Mouse (Mus musculus) erythroblast, embryonic 14.5 days (primary cell): ENCODE results near the gene Prpf3. TPM values are rescaled to one million over a fixed set of nuclear protein-coding genes. Genes with fewer than 3 reads are reported as not detected.
"Not testable (repeated sequence)": the region's sequence is repeated elsewhere in the genome, so short reads cannot be mapped to it uniquely, and the experiment has no call there.

Experiments
- H3K27me3 ChIP-seq: 2 replicates; pipeline ENCODE4 v1.6.1; 2012; ENCODE audit warnings: inconsistent platforms; ENCODE audit not compliant: control insufficient read depth
- H3K36me3 ChIP-seq: 2 replicates; pipeline ENCODE4 v1.6.1; 2012; ENCODE audit warnings: mild to moderate bottlenecking, inconsistent platforms; ENCODE audit not compliant: control insufficient read depth
- H3K4me1 ChIP-seq: 2 replicates; pipeline ENCODE4 v1.6.1; 2012; ENCODE audit warnings: inconsistent platforms; ENCODE audit not compliant: control insufficient read depth
- H3K4me3 ChIP-seq: replicated peaks from 2 replicates; pipeline ENCODE3; 2012; ENCODE audit warnings: moderate library complexity, mild to moderate bottlenecking, inconsistent platforms
- H3K9me3 ChIP-seq: 2 replicates; pipeline ENCODE4 v1.6.1; 2012; ENCODE audit warnings: low read length, inconsistent platforms, mixed read lengths; ENCODE audit not compliant: control insufficient read depth
- GATA1 ChIP-seq: IDR thresholded peaks from 2 replicates; pipeline ENCODE4 v1.6.1; 2012; ENCODE audit warnings: low read length, inconsistent platforms, mixed read lengths
- TAL1 ChIP-seq: IDR thresholded peaks from 3 replicates; pipeline ENCODE4 v1.6.1; 2012; ENCODE audit warnings: low read length, inconsistent platforms, mixed read lengths
- polyA plus RNA-seq: library from polyadenylated mRNA; stranded (reverse); fragments of >175 nt; gene quantifications from 2 replicates; pipeline ENCODE4 v1.2.3, GENCODE M21; 2012

Gene Prpf3
- polyA plus RNA-seq, 1 experiment: 1.6 TPM

GRCm38 (mm10) chr3:95894317-95895160 is 38.9 kb upstream of the Prpf3 start:
- peaks cover 40% of the 10 kb centered on the region for H3K4me1 ChIP-seq
- H3K9me3 ChIP-seq: no peaks in the 10 kb centered on the region
- TF ChIP-seq GATA1: no peak
- no peak for TF ChIP-seq TAL1
- peaks cover 20% of the 10 kb centered on the region for H3K27me3 ChIP-seq
- H3K36me3 ChIP-seq: peaks cover 13% of the 10 kb centered on the region
- H3K4me3 ChIP-seq: peak overlapping the region; percentile 72

GRCm38 (mm10) chr3:95893606-95894316 is 38.1 kb upstream of the Prpf3 start, which contains the start of gene Aph1a:
Aph1a (plus strand) TSS chr3:95893969.
- Histone ChIP-seq H3K36me3 (peaks cover 13% of the 10 kb centered on the region), H3K27me3 (peaks cover 20% of the 10 kb centered on the region), H3K4me3 (peak within 1 kb of the TSS; percentile 72), H3K4me1 (peaks cover 40% of the 10 kb centered on the region)
- not testable (repeated sequence) for H3K9me3 ChIP-seq

- H3K4me1 ChIP-seq: peaks cover 40% of the 10 kb centered on the region
- peaks cover 13% of the 10 kb centered on the region for H3K36me3 ChIP-seq
- TF ChIP-seq TAL1 (no peak), GATA1 (no peak)
- no peaks in the 10 kb centered on the region for H3K9me3 ChIP-seq
- peaks cover 20% of the 10 kb centered on the region for H3K27me3 ChIP-seq
- peak overlapping the region; percentile 66 for H3K4me3 ChIP-seq
These were observed 37.4 kb upstream of the Prpf3 start for GRCm38 (mm10) chr3:95893126-95893525.

GRCm38 (mm10) chr3:95892066-95893052 is 36.7 kb upstream of the Prpf3 start:
- no peak overlapping the region for H3K4me3 ChIP-seq
- TF ChIP-seq GATA1: no peak
- TF ChIP-seq TAL1: no peak
- H3K4me1 ChIP-seq: peaks cover 40% of the 10 kb centered on the region
- no peaks in the 10 kb centered on the region for H3K9me3 ChIP-seq
- H3K36me3 ChIP-seq: peaks cover 8% of the 10 kb centered on the region
- peaks cover 25% of the 10 kb centered on the region for H3K27me3 ChIP-seq

- Histone ChIP-seq H3K4me3 (no peak within 1 kb of the TSS), H3K4me1 (peaks cover 40% of the 10 kb centered on the region), H3K27me3 (peaks cover 25% of the 10 kb centered on the region), H3K9me3 (no peaks in the 10 kb centered on the region), H3K36me3 (peaks cover 8% of the 10 kb centered on the region)
- TF ChIP-seq TAL1 (no peak), GATA1 (no peak)
These were observed 35.8 kb upstream of the Prpf3 start, which contains the start of gene BC028528 for GRCm38 (mm10) chr3:95891211-95892065. BC028528 (minus strand) TSS chr3:95892005.

GRCm38 (mm10) chr3:95889664-95890063 is 34.0 kb upstream of the Prpf3 start:
- TF ChIP-seq GATA1: no peak
- no peak for TF ChIP-seq TAL1

GRCm38 (mm10) chr3:95887596-95887995 is 31.9 kb upstream of the Prpf3 start:
- Histone ChIP-seq H3K4me1 (peaks cover 20% of the 10 kb centered on the region), H3K9me3 (peaks cover 2% of the 10 kb centered on the region), H3K36me3 (no peaks in the 10 kb centered on the region), H3K27me3 (peaks cover 51% of the 10 kb centered on the region), H3K4me3 (no peak overlapping the region)
- no peak for TF ChIP-seq GATA1
- TF ChIP-seq TAL1: no peak

More at GRCm38 (mm10) chr3:95889664-95890063, 34.0 kb upstream of the Prpf3 start:
- peaks cover 34% of the 10 kb centered on the region for H3K27me3 ChIP-seq
- peaks cover 29% of the 10 kb centered on the region for H3K4me1 ChIP-seq
- H3K36me3 ChIP-seq: no peaks in the 10 kb centered on the region
- no peaks in the 10 kb centered on the region for H3K9me3 ChIP-seq
- H3K4me3 ChIP-seq: no peak overlapping the region

GRCm38 (mm10) chr3:95884400-95884799 is 28.7 kb upstream of the Prpf3 start:
- no peak for TF ChIP-seq TAL1
- TF ChIP-seq GATA1: no peak
- peaks cover 56% of the 10 kb centered on the region for H3K27me3 ChIP-seq
- H3K9me3 ChIP-seq: peaks cover 9% of the 10 kb centered on the region
- peaks cover 15% of the 10 kb centered on the region for H3K4me1 ChIP-seq
- no peak overlapping the region for H3K4me3 ChIP-seq
- H3K36me3 ChIP-seq: no peaks in the 10 kb centered on the region
